ENCODE assay signal across 20 mouse cellular contexts in the genomic region with DNA sequence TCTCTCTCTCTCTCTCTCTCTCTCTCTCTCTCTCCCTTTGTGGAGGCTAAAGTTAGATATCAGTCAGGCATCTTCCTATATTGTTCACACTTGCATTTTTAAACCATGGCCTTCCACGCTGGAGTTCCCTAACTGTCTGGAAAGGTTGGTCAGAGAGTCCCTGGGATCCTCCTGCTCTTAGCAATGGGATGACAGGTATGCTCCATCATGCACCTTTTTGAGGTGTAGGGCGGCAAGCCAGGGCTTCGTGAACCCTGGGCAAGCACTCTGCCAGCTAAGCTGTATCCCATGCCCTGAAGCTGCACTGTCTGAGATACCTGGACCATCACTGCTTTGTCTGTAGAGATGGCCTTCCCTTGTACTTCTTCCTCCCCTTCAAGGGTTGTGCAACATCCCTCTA. TPM values are rescaled to one million over a fixed set of nuclear protein-coding genes. Genes with fewer than 3 reads are reported as not detected.
DNase-seq lines count a peak whose midpoint lies in the region; TF ChIP-seq lines count a peak whose summit lies in the region.
"Had no signal": no experiment of that assay in that cellular context is flagged by ENCODE, and none has a peak within 500 bp of the region (broad histone marks: within the 10 kb centered on the region; RNA-seq: fewer than 3 reads in every experiment).

No protein-coding gene starts in this region.

- H3K4me1 ChIP-seq in heart, embryonic 10.5 days: peaks cover 15% of the 10 kb centered on the region
- H3K4me1 ChIP-seq in MEL (ENCODE audit: control insufficient read depth in 1 of 2, insufficient read depth in 2 of 2, low read length in 2 of 2): peaks cover 14 to 39% of the 10 kb centered on the region in 2 experiments
- no peaks in the 10 kb centered on the region; the same call in 1 of the 2 replicates for H3K4me1 ChIP-seq in forebrain, embryonic 10.5 days

- TF ChIP-seq EP300 in MEL (IDR thresholded peaks at IDR 0.05; ENCODE audit: low read depth in 1 of 2, low read length in 2 of 2): no peak

- no peaks in the 10 kb centered on the region for H3K9me3 ChIP-seq in heart, embryonic 10.5 days
- no peaks in the 10 kb centered on the region for H3K9me3 ChIP-seq in MEL (replicated peaks; ENCODE audit: insufficient read depth, low read length)
- H3K9me3 ChIP-seq in forebrain, embryonic 10.5 days: no peaks in the 10 kb centered on the region
- H3K9me3 ChIP-seq: G1E had no signal

- TF ChIP-seq RAD21 in MEL (IDR thresholded peaks at IDR 0.05; ENCODE audit: low read depth, low read length): no peak

- DNase-seq in heart, adult 11 months: peak; percentile 65
- DNase-seq in heart, postnatal 36 days: no peak
- DNase-seq in heart, embryonic 10.5 days (ENCODE audit: low spot score): peak; percentile 68
- no peak for DNase-seq in heart, adult 8-10 months (ENCODE audit: low spot score)
- DNase-seq in MEL (ENCODE audit: low read depth, low spot score): no peak
- no peak for DNase-seq in forebrain, embryonic 10.5 days (ENCODE audit: extremely low spot score, low spot score)
- DNase-seq: adrenal gland, adult 2 months; adrenal gland, adult 8-10 months; adrenal gland, postnatal 10 days; adrenal gland, postnatal 14 days; adrenal gland, postnatal 25 days; adrenal gland, postnatal 36 days; B cell, adult 2 months; cerebellum, adult 11 months; cerebellum, adult 11-12 months; cerebellum, adult 18-20 months; cerebellum, adult 2 months had no signal

- no peaks in the 10 kb centered on the region for H3K79me2 ChIP-seq in MEL (ENCODE audit: control insufficient read depth, insufficient read depth, low read length, poor library complexity)

- peaks cover 5% of the 10 kb centered on the region; the same call in 1 of the 2 replicates for H3K36me3 ChIP-seq in heart, embryonic 10.5 days
- H3K36me3 ChIP-seq in MEL (ENCODE audit: control insufficient read depth in 1 of 2, insufficient read depth in 2 of 2, low read length in 2 of 2): peaks cover 3 to 34% of the 10 kb centered on the region in 2 experiments; a peak in 3 of 4 replicates
- peaks cover 60% of the 10 kb centered on the region for H3K36me3 ChIP-seq in forebrain, embryonic 10.5 days (replicated peaks)

- no peak for TF ChIP-seq CTCF in MEL (IDR thresholded peaks at IDR 0.05 in 2 of 3, conservative IDR thresholded peaks at IDR 0.05 in 1 of 3; ENCODE audit: control insufficient read depth in 1 of 3, insufficient read depth in 1 of 3, low read depth in 2 of 3, low read length in 3 of 3, poor library complexity in 1 of 3, severe bottlenecking in 1 of 3)

- no peak overlapping the region for H3K9ac ChIP-seq in MEL (ENCODE audit: control insufficient read depth, low read depth, low read length, poor library complexity, severe bottlenecking)

- 86% methylated on average over 3 of the region's 3 CpGs for WGBS in heart, embryonic 10.5 days
- WGBS in forebrain, embryonic 10.5 days: 92% methylated on average over 3 of the region's 3 CpGs

- intact Hi-C loops in heart, postnatal 36 days (cut with DNase I): loop anchor here (10.0 kb wide), 1 partner anchor 524 kb away; no protein-coding TSS in a partner anchor

- no peaks in the 10 kb centered on the region for H3K27me3 ChIP-seq in heart, embryonic 10.5 days (ENCODE audit: insufficient read depth, poor library complexity, severe bottlenecking)
- H3K27me3 ChIP-seq in MEL (ENCODE audit: control insufficient read depth in 1 of 2, insufficient read depth in 2 of 2, low read length in 2 of 2): no peaks in the 10 kb centered on the region
- no peaks in the 10 kb centered on the region for H3K27me3 ChIP-seq in forebrain, embryonic 10.5 days (ENCODE audit: poor library complexity, severe bottlenecking)
- H3K27me3 ChIP-seq: CH12.LX, Patski had no signal

- TF ChIP-seq POLR2A in MEL (IDR thresholded peaks at IDR 0.05; ENCODE audit: control insufficient read depth in 1 of 2, insufficient read depth in 1 of 2, low read depth in 1 of 2, low read length in 2 of 2, poor library complexity in 1 of 2): no peak

- H3K27ac ChIP-seq in heart, embryonic 10.5 days: no peak overlapping the region
- peak overlapping the region; percentile 4 for H3K27ac ChIP-seq in MEL (ENCODE audit: control insufficient read depth, low read depth, low read length)
- no peak overlapping the region for H3K27ac ChIP-seq in forebrain, embryonic 10.5 days

- no peak overlapping the region for H3K4me3 ChIP-seq in heart, embryonic 10.5 days
- no peak overlapping the region for H3K4me3 ChIP-seq in MEL (ENCODE audit: control insufficient read depth in 1 of 2, insufficient read depth in 1 of 2, low read depth in 2 of 2, low read length in 2 of 2)
- no peak overlapping the region for H3K4me3 ChIP-seq in forebrain, embryonic 10.5 days

TF ChIP-seq in MEL, 35 proteins besides CTCF, POLR2A, EP300 and RAD21:
- TF ChIP-seq GATA1 (IDR thresholded peaks at IDR 0.05; ENCODE audit: low read depth, low read length) (no peak), ZNF384 (IDR thresholded peaks at IDR 0.05; ENCODE audit: low read depth, low read length) (no peak), USF2 (IDR thresholded peaks at IDR 0.05; ENCODE audit: borderline replicate concordance in 1 of 2, insufficient read depth in 1 of 2, low read depth in 1 of 2, low read length in 2 of 2) (no peak), MXI1 (IDR thresholded peaks at IDR 0.05; ENCODE audit: low read depth, low read length) (no peak), MAFK (IDR thresholded peaks at IDR 0.05; ENCODE audit: borderline replicate concordance, low read depth, low read length) (no peak), SMC3 (IDR thresholded peaks at IDR 0.05; ENCODE audit: low read depth, low read length) (no peak), ZC3H11A (IDR thresholded peaks at IDR 0.05; ENCODE audit: low read depth, low read length) (no peak), MEF2A (IDR thresholded peaks at IDR 0.05; ENCODE audit: extremely low read depth, insufficient replicate concordance, low read depth, low read length, poor library complexity, severe bottlenecking) (no peak), POLR2AphosphoS5 (IDR thresholded peaks at IDR 0.05; ENCODE audit: borderline replicate concordance, low read depth, low read length) (no peak), USF1 (IDR thresholded peaks at IDR 0.05; ENCODE audit: low read depth, low read length) (no peak)
TF ChIP-seq in MEL: peak in this region for 0.

RNA-seq across cellular contexts. Expression of gene Cdkn1b, which starts 29.0 kb away (rescaled TPM):
- total RNA-seq in heart, postnatal 36 days (2021): 10 to 100 TPM; 50.9 to 53.6 TPM
- polyA plus RNA-seq in heart, embryonic 10.5 days (2016; fragmentation: Nextera tagmentation; extraction: Ambion mirVana): 11.0 and 12.0 TPM in 2 replicates
- 10 to 100 TPM; 29.5 to 43.4 (median 38.7) TPM for total RNA-seq in heart, adult 8-10 months (2022)
- 7.7 and 12.0 TPM in 2 replicates for total RNA-seq in MEL (2012; rRNA removed)
- 10 to 100 TPM in 1 of 2 experiments, not detected in 1; 21.2 TPM for polyA plus RNA-seq in MEL (2012; ENCODE audit: insufficient read depth in 1 of 2, insufficient read length in 2 of 2, low read depth in 1 of 2, low replicate concordance in 2 of 2, missing spikeins in 1 of 2)
- polyA plus RNA-seq in forebrain, embryonic 10.5 days (2016; fragmentation: Nextera tagmentation; extraction: Ambion mirVana): 17.9 and 19.0 TPM in 2 replicates

RNA-seq across cellular contexts. Expression of gene Apold1, which starts 32.3 kb away (rescaled TPM):
- total RNA-seq in heart, postnatal 36 days (2021): 10 to 100 TPM in 1 of 2 experiments, 1 to 10 TPM in 1; 5.1 to 15.6 TPM
- polyA plus RNA-seq in heart, embryonic 10.5 days (2016; fragmentation: Nextera tagmentation; extraction: Ambion mirVana): 2.2 and 2.9 TPM in 2 replicates
- 1 to 10 TPM; 4.8 to 7.5 (median 5.6) TPM for total RNA-seq in heart, adult 8-10 months (2022)
- total RNA-seq in MEL (2012; rRNA removed): 0.07 and 0.12 TPM in 2 replicates
- polyA plus RNA-seq in MEL (2012; ENCODE audit: insufficient read depth in 1 of 2, insufficient read length in 2 of 2, low read depth in 1 of 2, low replicate concordance in 2 of 2, missing spikeins in 1 of 2): under 1 TPM in 1 of 2 experiments, not detected in 1; 0.08 TPM
- polyA plus RNA-seq in forebrain, embryonic 10.5 days (2016; fragmentation: Nextera tagmentation; extraction: Ambion mirVana): 2.5 and 3.1 TPM in 2 replicates

RNA-seq across cellular contexts. Expression of gene Gpr19, which starts 50.9 kb away (rescaled TPM):
- total RNA-seq in heart, postnatal 36 days (2021): 1 to 10 TPM; 4.4 to 5.2 TPM
- polyA plus RNA-seq in heart, embryonic 10.5 days (2016; fragmentation: Nextera tagmentation; extraction: Ambion mirVana): 9.0 and 11.8 TPM in 2 replicates
- 1 to 10 TPM; 2.6 to 5.8 (median 3.9) TPM for total RNA-seq in heart, adult 8-10 months (2022)
- 8.4 and 9.0 TPM in 2 replicates for total RNA-seq in MEL (2012; rRNA removed)
- 10 to 100 TPM in 1 of 2 experiments, not detected in 1; 11.7 TPM for polyA plus RNA-seq in MEL (2012; ENCODE audit: insufficient read depth in 1 of 2, insufficient read length in 2 of 2, low read depth in 1 of 2, low replicate concordance in 2 of 2, missing spikeins in 1 of 2)
- 28.7 and 28.8 TPM in 2 replicates for polyA plus RNA-seq in forebrain, embryonic 10.5 days (2016; fragmentation: Nextera tagmentation; extraction: Ambion mirVana)

Comparison
In these comparisons a context has a peak if more than half of its experiments do, and no peak if none do; other contexts are left out.
1. DNase-seq: peak in heart, adult 11 months (single experiment) and heart, embryonic 10.5 days (single experiment); none in heart, postnatal 36 days (0 of 2), heart, adult 8-10 months (single experiment), MEL (single experiment) and forebrain, embryonic 10.5 days (single experiment).